Comparison of ENCODE assay signal across 12 mouse cellular contexts in the genomic region with DNA sequence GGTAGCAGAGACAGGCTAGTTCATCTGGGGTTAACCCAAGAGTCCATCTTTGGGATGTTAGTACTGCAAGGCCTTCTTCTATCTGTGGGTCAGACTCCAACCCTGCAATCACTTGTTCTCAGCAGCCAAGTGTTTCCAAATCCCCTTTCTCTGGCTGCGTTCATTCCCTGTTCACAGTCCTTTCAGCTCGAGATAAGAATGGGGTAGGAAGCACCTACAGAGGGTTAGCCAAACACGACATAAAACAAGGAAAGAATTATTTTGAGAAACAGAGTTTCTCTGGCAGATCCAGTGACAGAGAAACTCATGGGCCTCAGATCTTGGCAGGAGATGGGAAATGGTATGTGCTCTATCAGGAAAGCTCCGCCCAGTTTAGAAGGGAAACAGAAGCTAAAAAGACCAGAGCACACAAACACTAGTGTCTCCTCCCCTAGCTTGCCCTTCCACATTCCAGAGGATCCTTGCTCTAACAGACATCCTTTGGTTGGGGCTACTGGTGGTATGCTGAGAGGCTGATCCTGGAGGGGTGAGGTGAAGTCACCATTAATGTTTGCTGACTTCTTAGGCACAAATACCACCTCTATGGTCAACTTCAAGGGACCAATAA.
DNase-seq lines count a peak whose midpoint lies in the region; ATAC-seq and TF ChIP-seq lines count a peak whose summit lies in the region.
"Had no signal": no experiment of that assay in that cellular context is flagged by ENCODE, and none has a peak within 500 bp of the region (broad histone marks: within the 10 kb centered on the region; RNA-seq: fewer than 3 reads in every experiment).

No protein-coding gene starts in this region.

- DNase-seq in heart, postnatal 36 days: no peak
- no peak for DNase-seq in liver
- no peak for DNase-seq in thymus, postnatal 14 days
- DNase-seq: right cerebral cortex, postnatal 25 days; thymus, adult 18-20 months had no signal

- no peak overlapping the region for H3K4me3 ChIP-seq in heart, embryonic 11.5 days (ENCODE audit: low read depth, low read length)
- H3K4me3 ChIP-seq in liver, embryonic 12.5 days: no peak overlapping the region
- no peak overlapping the region for H3K4me3 ChIP-seq in intestine, postnatal 0 days (ENCODE audit: low read depth, low read length)
- H3K4me3 ChIP-seq in stomach, embryonic 16.5 days (replicated peaks; ENCODE audit: low read length): no peak overlapping the region

- H3K9me3 ChIP-seq in heart, embryonic 11.5 days (replicated peaks; ENCODE audit: control insufficient read depth, low read length): no peaks in the 10 kb centered on the region
- no peaks in the 10 kb centered on the region for H3K9me3 ChIP-seq in liver, embryonic 12.5 days (replicated peaks)
- no peaks in the 10 kb centered on the region for H3K9me3 ChIP-seq in intestine, postnatal 0 days (ENCODE audit: control insufficient read depth)
- no peaks in the 10 kb centered on the region for H3K9me3 ChIP-seq in stomach, embryonic 16.5 days (replicated peaks; ENCODE audit: control insufficient read depth, low read length)

- 0 out of 2 replicates have a peak, but pooled peaks have one; percentile 7 for ATAC-seq in heart, embryonic 11.5 days (replicated peaks; ENCODE audit: insufficient number of reproducible peaks, low FRiP score, low TSS enrichment)
- no peak for ATAC-seq in liver, embryonic 12.5 days
- no peak for ATAC-seq in intestine, postnatal 0 days
- ATAC-seq in stomach, embryonic 16.5 days (ENCODE audit: insufficient read depth, low FRiP score): no peak
- no peak for ATAC-seq in erythroid progenitor cell, adult 5-6 weeks (replicated peaks; ENCODE audit: low FRiP score, poor library complexity, severe bottlenecking)

- no peak overlapping the region for H3K4me2 ChIP-seq in heart, embryonic 11.5 days
- no peak overlapping the region for H3K4me2 ChIP-seq in liver, embryonic 12.5 days
- H3K4me2 ChIP-seq in intestine, postnatal 0 days (replicated peaks; ENCODE audit: low read depth): no peak overlapping the region
- H3K4me2 ChIP-seq in stomach, embryonic 16.5 days (ENCODE audit: low read depth, low read length): peak overlapping the region; percentile 10; the same call in 1 of the 2 replicates
- H3K4me2 ChIP-seq: hindbrain, embryonic 14.5 days; midbrain, embryonic 11.5 days had no signal

- TF ChIP-seq CTCF in intestine, postnatal 0 days (IDR thresholded peaks at IDR 0.05; ENCODE audit: low read depth): no peak

- H3K27ac ChIP-seq in heart, embryonic 11.5 days (ENCODE audit: low read depth, low read length): peak overlapping the region; percentile 8
- H3K27ac ChIP-seq in liver, embryonic 12.5 days: peak overlapping the region; percentile 22; the same call in 1 of the 2 replicates
- 0 out of 2 replicates have a peak overlapping the region, but pooled peaks have one; percentile 28 for H3K27ac ChIP-seq in intestine, postnatal 0 days (ENCODE audit: low read depth, low read length)
- peak overlapping the region; percentile 78 for H3K27ac ChIP-seq in stomach, embryonic 16.5 days (ENCODE audit: low read length)
- H3K27ac ChIP-seq: hindbrain, embryonic 14.5 days had no signal

- H3K36me3 ChIP-seq in heart, embryonic 11.5 days (ENCODE audit: control insufficient read depth, insufficient read depth, low read length): 0 out of 2 replicates have a peak, but pooled peaks cover 2% of the 10 kb centered on the region
- peaks cover 67% of the 10 kb centered on the region for H3K36me3 ChIP-seq in liver, embryonic 12.5 days
- H3K36me3 ChIP-seq in intestine, postnatal 0 days (ENCODE audit: control insufficient read depth, insufficient read depth): no peaks in the 10 kb centered on the region
- H3K36me3 ChIP-seq in stomach, embryonic 16.5 days (ENCODE audit: control insufficient read depth, insufficient read depth, low read length): no peaks in the 10 kb centered on the region

- intact Hi-C loops in heart, postnatal 36 days (cut with DNase I): no loop called here

- peaks cover 13% of the 10 kb centered on the region for H3K4me1 ChIP-seq in heart, embryonic 11.5 days (ENCODE audit: control insufficient read depth, insufficient read depth, low read length)
- H3K4me1 ChIP-seq in liver, embryonic 12.5 days: peaks cover 50% of the 10 kb centered on the region
- peaks cover 3% of the 10 kb centered on the region; the same call in 1 of the 2 replicates for H3K4me1 ChIP-seq in intestine, postnatal 0 days (replicated peaks; ENCODE audit: control insufficient read depth, insufficient read depth, low read length)
- peaks cover 14% of the 10 kb centered on the region for H3K4me1 ChIP-seq in stomach, embryonic 16.5 days (ENCODE audit: control insufficient read depth, insufficient read depth, low read length)

- H3K9ac ChIP-seq in heart, embryonic 11.5 days (ENCODE audit: low read depth, low read length): no peak overlapping the region
- no peak overlapping the region for H3K9ac ChIP-seq in liver, embryonic 12.5 days
- H3K9ac ChIP-seq in intestine, postnatal 0 days (ENCODE audit: low read depth, low read length): no peak overlapping the region
- H3K9ac ChIP-seq in stomach, embryonic 16.5 days (ENCODE audit: low read length): no peak overlapping the region
- H3K9ac ChIP-seq: hindbrain, embryonic 14.5 days had no signal

- 21% methylated on average over 4 of the region's 4 CpGs for WGBS in heart, embryonic 11.5 days (ENCODE audit: insufficient replicate concordance)
- 52% methylated on average over 4 of the region's 4 CpGs for WGBS in liver, embryonic 12.5 days (ENCODE audit: insufficient replicate concordance)
- WGBS in intestine, postnatal 0 days: 22% methylated on average over 4 of the region's 4 CpGs
- WGBS in stomach, embryonic 16.5 days: 39% methylated on average over 4 of the region's 4 CpGs

- no peaks in the 10 kb centered on the region for H3K27me3 ChIP-seq in heart, embryonic 11.5 days (ENCODE audit: control insufficient read depth, insufficient read depth, low read length)
- H3K27me3 ChIP-seq in liver, embryonic 12.5 days (replicated peaks): no peaks in the 10 kb centered on the region
- H3K27me3 ChIP-seq in intestine, postnatal 0 days (replicated peaks; ENCODE audit: control insufficient read depth, insufficient read depth, low read length): no peaks in the 10 kb centered on the region
- no peaks in the 10 kb centered on the region for H3K27me3 ChIP-seq in stomach, embryonic 16.5 days (ENCODE audit: control insufficient read depth, insufficient read depth, low read length)

Comparison
In these comparisons a context has a peak if more than half of its experiments do, and no peak if none do; other contexts are left out.
1. H3K27ac ChIP-seq: peak in every context shown above with its lines; median percentile 78 in stomach, embryonic 16.5 days; 28 in intestine, postnatal 0 days; 22 in liver, embryonic 12.5 days; 8 in heart, embryonic 11.5 days.